Mouse (Mus musculus): ENCODE results near the gene Rmi2.

Rmi2 gene

DNA sequence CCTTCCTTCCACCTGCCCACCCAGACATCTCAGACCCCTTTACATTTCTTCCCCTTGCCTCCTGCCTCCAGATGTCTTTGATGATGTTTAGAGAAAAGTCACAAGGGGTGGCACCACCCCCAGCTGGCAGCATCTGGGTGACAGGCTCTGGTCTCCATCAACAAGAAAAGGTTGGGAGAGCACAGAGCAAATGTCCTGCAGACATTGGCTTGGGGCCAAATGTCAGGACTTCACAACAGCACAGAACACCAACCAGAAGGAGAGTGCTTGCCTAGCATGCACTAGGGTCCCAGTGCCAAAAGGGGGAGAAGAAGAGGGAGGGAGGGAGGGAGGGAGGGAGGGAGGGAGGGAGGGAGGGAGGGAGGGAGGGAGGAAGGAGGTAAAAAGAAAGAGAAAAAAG is 85.0 kb downstream of the Rmi2 start:
- TF ChIP-seq GATA4 (IDR thresholded peaks at IDR 0.05; ENCODE audit: insufficient replicate concordance, low read length), result no peak

DNA sequence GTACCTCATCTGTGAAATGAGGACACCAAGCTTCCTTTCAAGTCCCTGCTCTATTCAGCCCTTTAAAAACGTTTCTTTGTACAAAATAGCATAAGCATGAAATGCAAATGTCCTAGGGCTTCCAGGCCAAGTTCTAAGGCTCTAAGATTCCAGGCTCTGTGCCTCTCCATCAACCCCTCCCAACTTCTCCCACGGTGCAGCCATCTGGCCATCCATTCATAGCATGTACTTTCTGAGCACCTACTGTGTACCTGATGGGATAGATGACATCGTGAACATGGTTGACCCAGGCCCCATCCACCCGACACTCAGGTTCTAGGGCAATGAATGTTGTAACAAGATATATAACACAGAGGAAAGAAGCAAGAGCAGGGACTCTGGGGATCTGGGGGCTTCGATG is 88.7 kb downstream of the Rmi2 start:
- TF ChIP-seq GATA4 (IDR thresholded peaks at IDR 0.05; ENCODE audit: insufficient replicate concordance, low read length), result no peak

DNA sequence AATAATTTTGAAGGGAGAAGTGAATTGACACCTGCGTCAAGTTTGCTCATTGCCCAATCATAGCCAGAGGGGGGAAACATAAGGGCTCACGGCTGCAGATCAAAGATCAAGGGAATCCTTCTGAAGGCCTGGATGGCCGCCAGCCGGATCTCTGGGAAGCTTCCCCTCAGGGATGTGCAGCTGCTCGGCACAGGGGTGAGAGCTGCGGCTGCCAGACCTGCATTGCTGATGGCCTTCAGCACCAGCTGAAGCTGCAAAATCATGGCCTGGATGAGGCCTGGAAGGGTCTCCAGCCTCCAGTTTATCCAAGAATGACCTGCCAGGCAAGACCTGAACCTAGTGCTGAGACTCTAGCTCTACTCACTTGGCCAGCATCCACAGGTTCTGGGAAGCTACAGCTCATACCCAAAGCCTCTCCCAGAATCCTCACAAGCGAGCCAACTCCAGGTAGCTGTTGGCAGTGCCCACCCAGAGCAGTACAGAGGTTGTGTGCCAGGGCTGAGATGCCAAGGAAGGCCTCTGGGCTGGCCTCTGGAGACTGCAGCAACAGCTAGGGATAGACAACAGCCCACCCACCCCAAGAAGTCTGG is 90.8 kb downstream of the Rmi2 start:
- TF ChIP-seq GATA4 (IDR thresholded peaks at IDR 0.05; ENCODE audit: insufficient replicate concordance, low read length), result no peak

DNA sequence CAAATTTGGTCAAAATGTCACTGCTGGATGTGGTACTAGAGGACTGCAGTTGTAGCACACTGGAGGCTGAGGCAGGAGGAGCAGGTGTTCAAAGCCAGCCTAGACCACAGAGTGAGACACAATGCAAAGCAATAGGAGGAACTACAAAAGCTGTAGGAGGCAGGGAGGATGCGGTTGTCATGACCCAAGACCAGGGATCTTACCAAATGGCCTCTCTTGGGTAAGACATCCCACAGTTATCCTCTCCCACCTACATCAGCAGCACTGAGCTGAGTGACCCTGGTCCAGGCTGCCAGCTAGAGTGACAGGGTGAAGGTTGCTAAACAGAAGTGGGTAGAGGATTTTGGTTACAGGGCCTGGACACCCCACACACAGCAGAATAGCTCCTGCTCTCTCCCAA is 92.2 kb downstream of the Rmi2 start:
- TF ChIP-seq GATA4 (IDR thresholded peaks at IDR 0.05; ENCODE audit: insufficient replicate concordance, low read length), result no peak

DNA sequence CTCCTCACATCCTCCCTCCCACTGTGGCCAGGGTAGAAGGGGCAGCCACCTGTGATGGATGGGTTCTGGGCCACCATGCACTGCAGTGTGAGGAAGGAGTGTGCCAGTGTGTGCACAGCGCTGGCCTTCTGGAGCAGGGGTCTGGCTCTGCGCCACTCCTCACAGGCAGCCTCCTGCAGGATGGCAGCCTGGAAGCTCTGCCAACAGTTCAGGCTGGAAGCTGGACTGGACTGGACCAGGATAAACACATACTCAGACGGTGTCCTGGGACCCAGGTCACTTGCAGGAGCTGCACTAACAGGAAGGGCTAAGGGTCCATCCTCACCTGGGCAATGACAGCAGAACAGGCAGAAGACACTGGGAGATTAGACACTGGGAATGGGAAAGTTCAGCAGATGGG is 98.5 kb downstream of the Rmi2 start:
- no peak for TF ChIP-seq GATA4 (IDR thresholded peaks at IDR 0.05; ENCODE audit: insufficient replicate concordance, low read length)

DNA sequence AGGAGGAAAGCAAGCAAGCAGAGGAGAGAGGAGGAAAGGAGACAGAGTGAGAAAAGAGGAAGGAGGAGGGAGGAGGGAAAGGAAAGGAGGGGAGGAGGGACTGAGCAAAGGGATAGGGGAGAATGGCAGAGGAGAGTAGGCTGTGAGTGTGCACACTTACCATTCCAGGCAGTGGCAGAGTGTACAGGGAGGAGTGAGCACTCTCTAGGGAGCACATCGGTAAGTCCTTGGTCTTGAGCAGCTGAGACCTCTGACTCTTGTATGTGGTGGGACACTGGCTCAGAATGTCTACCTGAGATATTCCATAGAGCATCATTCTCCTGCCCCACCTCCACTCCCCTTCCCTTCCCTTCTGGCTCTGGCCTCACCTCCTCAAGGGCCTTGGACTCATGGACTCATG is 99.2 kb downstream of the Rmi2 start:
- no peak for TF ChIP-seq GATA4 (IDR thresholded peaks at IDR 0.05; ENCODE audit: insufficient replicate concordance, low read length)

DNA sequence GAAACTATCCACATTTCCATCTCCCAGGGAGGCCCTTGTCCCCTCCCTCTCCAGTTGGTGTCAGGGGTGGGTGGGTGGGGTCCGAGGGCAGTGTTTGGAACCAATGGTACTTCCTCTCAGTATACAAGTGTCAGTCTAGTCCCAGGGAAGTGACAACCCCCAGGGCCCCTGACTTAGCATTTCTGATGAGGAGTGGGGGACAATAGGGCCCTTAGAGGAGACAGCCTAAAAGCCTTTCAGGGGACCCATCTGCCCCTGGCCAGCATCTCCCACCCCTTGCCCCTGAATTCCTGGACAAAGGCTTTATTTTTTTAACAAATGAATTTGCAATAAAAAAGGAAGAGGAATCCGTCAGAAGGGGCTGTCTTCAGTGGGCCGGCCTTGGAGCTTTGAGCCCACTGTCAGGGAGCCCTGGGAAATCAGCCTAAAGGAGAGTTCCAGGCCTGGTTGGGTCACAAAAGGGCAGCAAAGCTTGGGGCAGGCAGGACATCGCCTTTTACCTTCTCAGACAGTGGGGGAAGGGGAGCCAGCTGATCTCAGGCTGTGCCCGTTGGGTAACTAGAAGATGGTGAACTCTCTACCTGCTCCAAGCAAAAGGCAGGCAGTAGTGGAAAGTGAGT is 102.0 kb downstream of the Rmi2 start:
- TF ChIP-seq GATA4 (IDR thresholded peaks at IDR 0.05; ENCODE audit: insufficient replicate concordance, low read length), result no peak

DNA sequence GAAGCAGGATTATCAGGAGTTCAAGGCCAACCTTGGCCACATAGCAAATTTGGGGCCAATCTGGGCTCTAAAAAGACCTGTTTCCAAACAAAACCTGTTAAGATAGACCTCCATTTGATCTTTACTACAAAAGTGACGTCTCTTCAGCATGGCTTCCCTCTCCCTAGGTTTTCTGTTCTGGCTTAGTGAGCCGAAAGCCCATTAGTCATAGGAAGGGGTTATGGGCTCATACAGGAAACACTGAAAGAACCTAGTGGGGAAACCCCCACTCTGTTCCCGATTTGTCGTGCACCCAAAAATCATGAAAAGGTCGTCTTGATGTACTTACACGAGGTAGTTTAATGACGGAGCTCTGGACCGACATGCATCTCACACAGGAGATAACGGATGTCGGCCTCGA is 102.6 kb downstream of the Rmi2 start:
- TF ChIP-seq GATA4 (IDR thresholded peaks at IDR 0.05; ENCODE audit: insufficient replicate concordance, low read length), result no peak

DNA sequence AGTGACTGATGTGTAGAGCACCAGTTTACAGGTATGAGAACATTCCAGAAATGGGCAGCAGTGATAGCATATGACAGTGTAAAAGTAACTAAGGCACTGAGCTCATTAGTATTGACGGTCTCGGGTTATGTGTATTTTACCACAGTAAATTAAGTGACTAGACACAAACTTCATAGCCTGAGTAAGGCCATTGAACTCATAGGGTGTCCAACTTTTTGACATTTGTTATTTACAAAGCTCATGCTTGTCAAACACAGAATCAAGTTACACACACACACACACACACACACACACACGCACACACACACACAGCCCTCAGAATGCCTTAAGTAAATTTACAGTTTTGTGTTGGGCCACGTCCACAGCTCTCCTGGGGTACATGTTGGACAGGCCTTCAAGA is 105.1 kb downstream of the Rmi2 start:
- TF ChIP-seq GATA4 (IDR thresholded peaks at IDR 0.05; ENCODE audit: insufficient replicate concordance, low read length), result no peak

DNA sequence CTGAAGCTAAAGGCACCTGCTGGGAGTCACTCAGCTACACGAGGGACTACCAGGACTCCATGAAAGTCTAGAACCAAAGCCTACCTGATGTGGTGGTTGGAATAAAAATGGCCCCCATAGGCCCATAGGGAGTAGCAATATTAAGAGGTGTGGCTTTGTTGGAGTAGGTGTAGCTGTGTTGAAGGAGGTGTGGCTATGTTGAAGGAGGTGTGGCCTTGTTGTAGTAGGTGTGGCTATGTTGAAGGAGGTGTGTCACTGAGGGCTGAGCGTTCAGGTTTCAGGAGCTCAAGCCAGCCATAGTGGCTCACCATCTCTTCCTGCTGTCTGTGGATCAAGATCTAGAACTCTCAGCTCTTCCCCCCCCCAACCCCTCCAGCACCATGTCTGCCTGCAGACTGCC is 105.8 kb downstream of the Rmi2 start:
- TF ChIP-seq GATA4 (IDR thresholded peaks at IDR 0.05; ENCODE audit: insufficient replicate concordance, low read length), result no peak
